Mouse (Mus musculus): Measurements from ENCODE around the gene Dgkg. TPM values are rescaled to one million over a fixed set of nuclear protein-coding genes. Genes with fewer than 3 reads are reported as not detected.

The Dgkg gene
- polyA plus RNA-seq, 1 experiment from 2014 or later, result 0.20 TPM

GRCm38 (mm10) chr16:22642054-22642453, 15.0 kb downstream of the Dgkg start:
- H3K4me2 ChIP-seq (replicated peaks), result no peak overlapping the region
- no peaks in the 10 kb centered on the region for H3K27me3 ChIP-seq (replicated peaks)
- H3K9me3 ChIP-seq, result no peaks in the 10 kb centered on the region
- ATAC-seq (ENCODE audit: low FRiP score, low read depth), result no peak
- no peaks in the 10 kb centered on the region for H3K4me1 ChIP-seq
- no peak overlapping the region for H3K9ac ChIP-seq
- no peaks in the 10 kb centered on the region for H3K36me3 ChIP-seq
- no peak overlapping the region for H3K4me3 ChIP-seq
- 85% methylated on average over 4 of the region's 4 CpGs for WGBS
- no peak overlapping the region for H3K27ac ChIP-seq

GRCm38 (mm10) chr16:22641588-22641987, 15.4 kb downstream of the Dgkg start:
- Histone ChIP-seq H3K27me3 (replicated peaks) (no peaks in the 10 kb centered on the region), H3K9me3 (no peaks in the 10 kb centered on the region), H3K4me3 (no peak overlapping the region), H3K9ac (no peak overlapping the region), H3K4me2 (replicated peaks) (no peak overlapping the region), H3K36me3 (no peaks in the 10 kb centered on the region), H3K4me1 (no peaks in the 10 kb centered on the region), H3K27ac (no peak overlapping the region)
- no peak for ATAC-seq (ENCODE audit: low FRiP score, low read depth)
- 30% methylated on average over 9 of the region's 9 CpGs for whole genome bisulfite sequencing

GRCm38 (mm10) chr16:22637311-22637710, 19.7 kb downstream of the Dgkg start:
- Histone ChIP-seq H3K27me3 (replicated peaks) (no peaks in the 10 kb centered on the region), H3K4me2 (replicated peaks) (no peak overlapping the region), H3K4me1 (no peaks in the 10 kb centered on the region), H3K36me3 (no peaks in the 10 kb centered on the region), H3K27ac (no peak overlapping the region), H3K9me3 (no peaks in the 10 kb centered on the region), H3K9ac (no peak overlapping the region), H3K4me3 (no peak overlapping the region)
- WGBS, result 40% methylated on average over 3 of the region's 3 CpGs
- no peak for ATAC-seq (ENCODE audit: low FRiP score, low read depth)

GRCm38 (mm10) chr16:22635706-22636105, 21.3 kb downstream of the Dgkg start:
- Histone ChIP-seq H3K9me3 (no peaks in the 10 kb centered on the region), H3K4me2 (replicated peaks) (no peak overlapping the region), H3K27me3 (replicated peaks) (no peaks in the 10 kb centered on the region), H3K27ac (no peak overlapping the region), H3K9ac (no peak overlapping the region), H3K4me1 (peaks cover 3% of the 10 kb centered on the region; the same call in 1 of the 2 replicates), H3K36me3 (no peaks in the 10 kb centered on the region), H3K4me3 (no peak overlapping the region)
- ATAC-seq (ENCODE audit: low FRiP score, low read depth), result no peak
- WGBS, result 64% methylated on average over 8 of the region's 8 CpGs

GRCm38 (mm10) chr16:22633063-22633462, 24.0 kb downstream of the Dgkg start:
- H3K4me3 ChIP-seq, result no peak overlapping the region
- H3K27ac ChIP-seq, result no peak overlapping the region
- no peak overlapping the region for H3K4me2 ChIP-seq (replicated peaks)
- H3K36me3 ChIP-seq, result no peaks in the 10 kb centered on the region
- H3K9ac ChIP-seq, result no peak overlapping the region
- WGBS, result 92% methylated on average over 4 of the region's 4 CpGs
- no peak for ATAC-seq (ENCODE audit: low FRiP score, low read depth)
- H3K9me3 ChIP-seq, result no peaks in the 10 kb centered on the region
- H3K27me3 ChIP-seq (replicated peaks), result no peaks in the 10 kb centered on the region
- H3K4me1 ChIP-seq, result peaks cover 6% of the 10 kb centered on the region; the same call in 1 of the 2 replicates

GRCm38 (mm10) chr16:22630351-22630750, 26.7 kb downstream of the Dgkg start:
- no peaks in the 10 kb centered on the region for H3K9me3 ChIP-seq
- H3K27ac ChIP-seq, result no peak overlapping the region
- no peaks in the 10 kb centered on the region for H3K27me3 ChIP-seq (replicated peaks)
- no peak for ATAC-seq (ENCODE audit: low FRiP score, low read depth)
- WGBS, result 64% methylated on average over 4 of the region's 4 CpGs
- peaks cover 6% of the 10 kb centered on the region; the same call in 1 of the 2 replicates for H3K4me1 ChIP-seq
- no peaks in the 10 kb centered on the region for H3K36me3 ChIP-seq
- no peak overlapping the region for H3K9ac ChIP-seq
- H3K4me2 ChIP-seq (replicated peaks), result no peak overlapping the region
- no peak overlapping the region for H3K4me3 ChIP-seq

- H3K9ac ChIP-seq, result no peak overlapping the region
- H3K4me3 ChIP-seq, result no peak overlapping the region
- H3K27ac ChIP-seq, result no peak overlapping the region
- no peaks in the 10 kb centered on the region for H3K36me3 ChIP-seq
- ATAC-seq (ENCODE audit: low FRiP score, low read depth), result no peak
- WGBS, result 81% methylated on average over 4 of the region's 4 CpGs
- no peaks in the 10 kb centered on the region for H3K27me3 ChIP-seq (replicated peaks)
- no peak overlapping the region for H3K4me2 ChIP-seq (replicated peaks)
- no peaks in the 10 kb centered on the region for H3K9me3 ChIP-seq
- H3K4me1 ChIP-seq, result peaks cover 6% of the 10 kb centered on the region; the same call in 1 of the 2 replicates
Measured at GRCm38 (mm10) chr16:22629900-22630299, 27.1 kb downstream of the Dgkg start.

- WGBS, result 89% methylated on average over 5 of the region's 5 CpGs
- Histone ChIP-seq H3K4me1 (peaks cover 6% of the 10 kb centered on the region; the same call in 1 of the 2 replicates), H3K4me3 (no peak overlapping the region), H3K9me3 (no peaks in the 10 kb centered on the region), H3K4me2 (replicated peaks) (no peak overlapping the region), H3K9ac (no peak overlapping the region), H3K36me3 (no peaks in the 10 kb centered on the region), H3K27me3 (replicated peaks) (no peaks in the 10 kb centered on the region), H3K27ac (no peak overlapping the region)
- no peak for ATAC-seq (ENCODE audit: low FRiP score, low read depth)
Measured at GRCm38 (mm10) chr16:22625987-22626386, 31.0 kb downstream of the Dgkg start.

GRCm38 (mm10) chr16:22625412-22625811, 31.6 kb downstream of the Dgkg start:
- Histone ChIP-seq H3K4me3 (no peak overlapping the region), H3K9me3 (no peaks in the 10 kb centered on the region), H3K27me3 (replicated peaks) (no peaks in the 10 kb centered on the region), H3K36me3 (no peaks in the 10 kb centered on the region), H3K4me2 (replicated peaks) (no peak overlapping the region), H3K27ac (no peak overlapping the region), H3K9ac (no peak overlapping the region), H3K4me1 (peaks cover under 1% of the 10 kb centered on the region; the same call in 1 of the 2 replicates)
- 79% methylated on average over 5 of the region's 5 CpGs for WGBS
- ATAC-seq (ENCODE audit: low FRiP score, low read depth), result no peak

GRCm38 (mm10) chr16:22622286-22622685, 34.7 kb downstream of the Dgkg start:
- Histone ChIP-seq H3K36me3 (no peaks in the 10 kb centered on the region), H3K4me1 (no peaks in the 10 kb centered on the region), H3K27ac (no peak overlapping the region), H3K27me3 (replicated peaks) (no peaks in the 10 kb centered on the region), H3K9ac (no peak overlapping the region), H3K4me2 (replicated peaks) (no peak overlapping the region), H3K9me3 (no peaks in the 10 kb centered on the region), H3K4me3 (no peak overlapping the region)
- ATAC-seq (ENCODE audit: low FRiP score, low read depth), result no peak
- 32% methylated on average over 9 of the region's 9 CpGs for WGBS

- H3K36me3 ChIP-seq, result no peaks in the 10 kb centered on the region
- no peaks in the 10 kb centered on the region for H3K27me3 ChIP-seq (replicated peaks)
- H3K4me3 ChIP-seq, result no peak overlapping the region
- H3K9ac ChIP-seq, result no peak overlapping the region
- H3K27ac ChIP-seq, result no peak overlapping the region
- WGBS, result 83% methylated on average over 13 of the region's 13 CpGs
- H3K4me2 ChIP-seq (replicated peaks), result no peak overlapping the region
- H3K9me3 ChIP-seq, result no peaks in the 10 kb centered on the region
- no peak for ATAC-seq (ENCODE audit: low FRiP score, low read depth)
- no peaks in the 10 kb centered on the region for H3K4me1 ChIP-seq
Measured at GRCm38 (mm10) chr16:22621299-22621920, 35.6 kb downstream of the Dgkg start.

- Histone ChIP-seq H3K27ac (no peak overlapping the region), H3K4me2 (replicated peaks) (no peak overlapping the region), H3K9ac (no peak overlapping the region), H3K9me3 (no peaks in the 10 kb centered on the region), H3K36me3 (no peaks in the 10 kb centered on the region), H3K27me3 (replicated peaks) (no peaks in the 10 kb centered on the region), H3K4me1 (no peaks in the 10 kb centered on the region), H3K4me3 (no peak overlapping the region)
- WGBS, result 85% methylated on average over 8 of the region's 8 CpGs
- ATAC-seq (ENCODE audit: low FRiP score, low read depth), result no peak
Measured at GRCm38 (mm10) chr16:22618424-22619056, 38.5 kb downstream of the Dgkg start.

- WGBS, result 88% methylated on average over 4 of the region's 4 CpGs
- Histone ChIP-seq H3K4me2 (replicated peaks) (no peak overlapping the region), H3K27me3 (replicated peaks) (no peaks in the 10 kb centered on the region), H3K4me3 (no peak overlapping the region), H3K36me3 (no peaks in the 10 kb centered on the region), H3K4me1 (no peaks in the 10 kb centered on the region), H3K27ac (no peak overlapping the region), H3K9me3 (no peaks in the 10 kb centered on the region), H3K9ac (no peak overlapping the region)
- ATAC-seq (ENCODE audit: low FRiP score, low read depth), result no peak
Measured at GRCm38 (mm10) chr16:22615805-22616204, 41.2 kb downstream of the Dgkg start.
